10 mouse cellular contexts compared by ENCODE assay signal in the genomic region with DNA sequence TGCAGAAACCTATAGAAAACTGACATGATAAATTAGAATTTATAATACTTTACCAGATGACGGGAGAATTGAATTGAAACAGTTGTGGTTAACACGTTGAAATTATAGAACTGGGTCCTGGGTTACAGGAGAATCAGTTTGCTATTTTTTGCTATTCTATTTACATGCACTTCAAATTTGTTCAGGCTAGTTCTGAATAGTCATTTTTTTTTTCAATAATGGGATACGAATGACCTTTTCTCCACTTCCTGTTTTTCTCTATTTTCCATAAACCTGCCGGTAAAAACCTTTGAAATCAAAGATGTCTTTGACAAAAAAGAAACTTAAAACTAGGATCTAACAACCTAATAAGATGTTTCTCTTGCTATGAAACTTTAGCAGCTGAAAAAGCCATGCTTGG. TPM values are rescaled to one million over a fixed set of nuclear protein-coding genes. Genes with fewer than 3 reads are reported as not detected.
DNase-seq lines count a peak whose midpoint lies in the region; ATAC-seq and TF ChIP-seq lines count a peak whose summit lies in the region.
"Had no signal": no experiment of that assay in that cellular context is flagged by ENCODE, and none has a peak within 500 bp of the region (broad histone marks: within the 10 kb centered on the region; RNA-seq: fewer than 3 reads in every experiment).

No protein-coding gene starts in this region.

- no peak for DNase-seq in heart, postnatal 0 days (ENCODE audit: low spot score)
- no peak for DNase-seq in heart, adult 18-20 months
- DNase-seq in CH12.LX (ENCODE audit: extremely low read depth) (no peak), MEL (ENCODE audit: low read depth, low spot score) (no peak)
- DNase-seq in testis, postnatal 10 days (ENCODE audit: low spot score): no peak
- DNase-seq in ovary, postnatal 14 days (ENCODE audit: low spot score): no peak
- DNase-seq: cerebellum, adult 9-11 months had no signal

- H3K27me3 ChIP-seq in heart, postnatal 0 days (ENCODE audit: control insufficient read depth, insufficient read depth, low read length): no peaks in the 10 kb centered on the region
- H3K27me3 ChIP-seq in CH12.LX (replicated peaks) (no peaks in the 10 kb centered on the region), MEL (ENCODE audit: control insufficient read depth in 1 of 2, insufficient read depth in 2 of 2, low read length in 2 of 2) (no peaks in the 10 kb centered on the region)
- H3K27me3 ChIP-seq in liver, embryonic 12.5 days (replicated peaks): no peaks in the 10 kb centered on the region

- TF ChIP-seq POLR2A in CH12.LX (IDR thresholded peaks at IDR 0.05; ENCODE audit: low read depth, low read length) (no peak), MEL (IDR thresholded peaks at IDR 0.05; ENCODE audit: control insufficient read depth in 1 of 2, insufficient read depth in 1 of 2, low read depth in 1 of 2, low read length in 2 of 2, poor library complexity in 1 of 2) (no peak)

- in situ Hi-C loops in CH12.LX (cut with MboI; ENCODE audit: low pct_ligation_motif_present, low pct_unique_long_range_greater_than_20kb, low sequenced_read_pairs): no loop called here

- peaks cover 14% of the 10 kb centered on the region for H3K4me1 ChIP-seq in heart, postnatal 0 days (ENCODE audit: control insufficient read depth, insufficient read depth)
- peaks cover 4 to 27% of the 10 kb centered on the region in 2 experiments; a peak in 2 of 4 replicates for H3K4me1 ChIP-seq in CH12.LX (ENCODE audit: control insufficient read depth in 1 of 2, insufficient read depth in 2 of 2)
- H3K4me1 ChIP-seq in MEL (ENCODE audit: control insufficient read depth in 1 of 2, insufficient read depth in 2 of 2, low read length in 2 of 2): peaks cover 22 to 28% of the 10 kb centered on the region in 2 experiments
- peaks cover 88% of the 10 kb centered on the region for H3K4me1 ChIP-seq in liver, embryonic 12.5 days

- WGBS in heart, postnatal 0 days: 57% methylated on average over 4 of the region's 4 CpGs
- WGBS in liver, embryonic 12.5 days (ENCODE audit: insufficient replicate concordance): 41% methylated on average over 4 of the region's 4 CpGs

- dilution Hi-C loops in CH12.LX (cut with MboI; ENCODE audit: extremely low pct_ligation_motif_present, extremely low pct_unique_long_range_greater_than_20kb, low sequenced_read_pairs): no loop called here

- H3K9me3 ChIP-seq in heart, postnatal 0 days (replicated peaks; ENCODE audit: control insufficient read depth, low read length): no peaks in the 10 kb centered on the region
- H3K9me3 ChIP-seq in CH12.LX (replicated peaks; ENCODE audit: low read length): no peaks in the 10 kb centered on the region
- H3K9me3 ChIP-seq in MEL (replicated peaks; ENCODE audit: insufficient read depth, low read length): no peaks in the 10 kb centered on the region
- H3K9me3 ChIP-seq in liver, embryonic 12.5 days (replicated peaks): no peaks in the 10 kb centered on the region

- H3K27ac ChIP-seq in heart, postnatal 0 days (ENCODE audit: low read depth): peak overlapping the region; percentile 79
- H3K27ac ChIP-seq in CH12.LX (ENCODE audit: insufficient read depth, low read depth) (no peak overlapping the region), MEL (ENCODE audit: control insufficient read depth, low read depth, low read length) (peak overlapping the region; percentile 87)
- H3K27ac ChIP-seq in liver, embryonic 12.5 days: peak overlapping the region; percentile 97
- H3K27ac ChIP-seq: hindbrain, embryonic 14.5 days; layer of hippocampus, adult 2 months had no signal

- no peak for TF ChIP-seq CTCF in heart, postnatal 0 days (IDR thresholded peaks at IDR 0.05; ENCODE audit: low read depth)
- no peak for TF ChIP-seq CTCF in CH12.LX (conservative IDR thresholded peaks at IDR 0.05 in 1 of 2, IDR thresholded peaks at IDR 0.05 in 1 of 2; ENCODE audit: low read depth in 2 of 2, low read length in 2 of 2)
- TF ChIP-seq CTCF in MEL (IDR thresholded peaks at IDR 0.05 in 2 of 3, conservative IDR thresholded peaks at IDR 0.05 in 1 of 3; ENCODE audit: control insufficient read depth in 1 of 3, insufficient read depth in 1 of 3, low read depth in 2 of 3, low read length in 3 of 3, poor library complexity in 1 of 3, severe bottlenecking in 1 of 3): no peak

- H3K79me2 ChIP-seq in CH12.LX (replicated peaks; ENCODE audit: control insufficient read depth, extremely low read depth, insufficient read depth, poor library complexity, severe bottlenecking) (no peaks in the 10 kb centered on the region), MEL (ENCODE audit: control insufficient read depth, insufficient read depth, low read length, poor library complexity) (peaks cover 61% of the 10 kb centered on the region)

- TF ChIP-seq EP300 in heart, postnatal 0 days (IDR thresholded peaks at IDR 0.05; ENCODE audit: low read depth): no peak
- TF ChIP-seq EP300 in CH12.LX (IDR thresholded peaks at IDR 0.05; ENCODE audit: low read length) (no peak; the same call in 1 of the 2 replicates), MEL (IDR thresholded peaks at IDR 0.05; ENCODE audit: low read depth in 1 of 2, low read length in 2 of 2) (peak in 1 of 2 experiments; percentile 54; a peak in 2 of 4 replicates)

- TF ChIP-seq RAD21 in CH12.LX (IDR thresholded peaks at IDR 0.05; ENCODE audit: low read depth, low read length) (no peak), MEL (IDR thresholded peaks at IDR 0.05; ENCODE audit: low read depth, low read length) (no peak)

- no peaks in the 10 kb centered on the region for H3K36me3 ChIP-seq in heart, postnatal 0 days (replicated peaks; ENCODE audit: control insufficient read depth, insufficient read depth, low read length)
- no peaks in the 10 kb centered on the region for H3K36me3 ChIP-seq in CH12.LX (replicated peaks in 1 of 2; ENCODE audit: control insufficient read depth in 1 of 2, insufficient read depth in 1 of 2, low read length in 1 of 2)
- H3K36me3 ChIP-seq in MEL (ENCODE audit: control insufficient read depth in 1 of 2, insufficient read depth in 2 of 2, low read length in 2 of 2): peaks cover 5 to 38% of the 10 kb centered on the region in 2 experiments
- peaks cover 32% of the 10 kb centered on the region for H3K36me3 ChIP-seq in liver, embryonic 12.5 days

- H3K4me3 ChIP-seq in heart, postnatal 0 days (ENCODE audit: low read depth, low read length): peak overlapping the region; percentile 28
- no peak overlapping the region for H3K4me3 ChIP-seq in CH12.LX (replicated peaks in 1 of 3; ENCODE audit: low read depth in 2 of 3, low read length in 2 of 3, poor library complexity in 1 of 3)
- H3K4me3 ChIP-seq in MEL (ENCODE audit: control insufficient read depth in 1 of 2, insufficient read depth in 1 of 2, low read depth in 2 of 2, low read length in 2 of 2): peak overlapping the region; percentile 59 to 64
- peak overlapping the region; percentile 62 for H3K4me3 ChIP-seq in liver, embryonic 12.5 days
- H3K4me3 ChIP-seq: layer of hippocampus, adult 2 months had no signal

- ATAC-seq in heart, postnatal 0 days (ENCODE audit: insufficient read depth, low read depth): no peak
- ATAC-seq in liver, embryonic 12.5 days: no peak

- peak overlapping the region; percentile 22 for H3K4me2 ChIP-seq in heart, postnatal 0 days (ENCODE audit: low read depth, low read length)
- H3K4me2 ChIP-seq in CH12.LX (ENCODE audit: insufficient read depth, low read depth, poor library complexity, severe bottlenecking): peak overlapping the region; percentile 48
- H3K4me2 ChIP-seq in liver, embryonic 12.5 days: peak overlapping the region; percentile 65
- H3K4me2 ChIP-seq: hindbrain, embryonic 14.5 days had no signal

- H3K9ac ChIP-seq in heart, postnatal 0 days (replicated peaks; ENCODE audit: low read depth, low read length): no peak overlapping the region
- H3K9ac ChIP-seq in CH12.LX (ENCODE audit: insufficient read depth, low read depth): peak overlapping the region; percentile 31; the same call in 1 of the 2 replicates
- peak overlapping the region; percentile 74 for H3K9ac ChIP-seq in MEL (ENCODE audit: control insufficient read depth, low read depth, low read length, poor library complexity, severe bottlenecking)
- H3K9ac ChIP-seq in liver, embryonic 12.5 days: peak overlapping the region; percentile 78
- H3K9ac ChIP-seq: hindbrain, embryonic 14.5 days had no signal

TF ChIP-seq in CH12.LX, 34 proteins besides CTCF, POLR2A, EP300 and RAD21:
- TF ChIP-seq ZNF384 (IDR thresholded peaks at IDR 0.05; ENCODE audit: low read depth, low read length): peak; percentile 69
- TF ChIP-seq CHD1 (IDR thresholded peaks at IDR 0.05; ENCODE audit: low read depth, low read length): no peak
- no peak for TF ChIP-seq ZC3H11A (IDR thresholded peaks at IDR 0.05; ENCODE audit: low read depth, low read length)

TF ChIP-seq in MEL, 35 proteins besides CTCF, POLR2A, EP300 and RAD21 (continues in another document):
- no peak for TF ChIP-seq ZMIZ1 (IDR thresholded peaks at IDR 0.05; ENCODE audit: low read depth, low read length)
- TF ChIP-seq TCF12 (IDR thresholded peaks at IDR 0.05; ENCODE audit: low read depth, low read length): no peak
- 0 out of 2 replicates have a peak, but pooled peaks have one; percentile 14 for TF ChIP-seq HCFC1 (IDR thresholded peaks at IDR 0.05; ENCODE audit: low read depth, low read length)
- no peak for TF ChIP-seq MXI1 (IDR thresholded peaks at IDR 0.05; ENCODE audit: low read depth, low read length)
- no peak for TF ChIP-seq MAZ (IDR thresholded peaks at IDR 0.05; ENCODE audit: low read depth, low read length)
- no peak for TF ChIP-seq NRF1 (IDR thresholded peaks at IDR 0.05; ENCODE audit: insufficient read depth, low read depth, low read length, poor library complexity, severe bottlenecking)
- no peak for TF ChIP-seq POLR2AphosphoS2 (IDR thresholded peaks at IDR 0.05; ENCODE audit: low read length)
- peak; percentile 60; the same call in 1 of the 2 replicates for TF ChIP-seq ZNF384 (IDR thresholded peaks at IDR 0.05; ENCODE audit: low read depth, low read length)
- TF ChIP-seq KAT2A (conservative IDR thresholded peaks at IDR 0.05; ENCODE audit: low read depth, low read length): no peak
- no peak for TF ChIP-seq UBTF (IDR thresholded peaks at IDR 0.05; ENCODE audit: borderline replicate concordance, insufficient read depth, low read depth, low read length)
- no peak; the same call in 1 of the 2 replicates for TF ChIP-seq RCOR1 (IDR thresholded peaks at IDR 0.05; ENCODE audit: low read depth, low read length)

RNA-seq across cellular contexts. Expression of a gene that starts 0.7 kb away (rescaled TPM):
- total RNA-seq in heart, postnatal 0 days (2014; rRNA removed; ENCODE audit: low replicate concordance): 9.8 and 10.1 TPM in 2 replicates
- polyA plus RNA-seq in heart, postnatal 0 days (2015; fragmentation: Nextera tagmentation; extraction: Ambion mirVana): 1.9 and 2.1 TPM in 2 replicates
- total RNA-seq in heart, adult 18-20 months (2021): 10 to 100 TPM in 1 of 2 experiments, 1 to 10 TPM in 1; 7.5 to 10.2 TPM
- total RNA-seq in CH12.LX (2012; rRNA removed) (9.3 and 10.0 TPM in 2 replicates), CH12.LX (2014; rRNA removed) (5.3 and 5.6 TPM in 2 replicates), MEL (2012; rRNA removed) (21.7 and 29.3 TPM in 2 replicates)
- polyA plus RNA-seq in CH12.LX (2012; ENCODE audit: insufficient read length, low read depth) (11.1 and 12.1 TPM in 2 replicates), MEL (2012; ENCODE audit: insufficient read depth in 1 of 2, insufficient read length in 2 of 2, low read depth in 1 of 2, low replicate concordance in 2 of 2, missing spikeins in 1 of 2) (10 to 100 TPM; 25.5 to 34.9 TPM)
- polyA plus RNA-seq in liver, embryonic 12.5 days (2016; fragmentation: Nextera tagmentation; extraction: Ambion mirVana): 3.8 and 4.5 TPM in 2 replicates

Comparison
In these comparisons a context has a peak if more than half of its experiments do, and no peak if none do; other contexts are left out.
1. H3K4me3 ChIP-seq: peak in heart, postnatal 0 days (single experiment), MEL (2 of 2) and liver, embryonic 12.5 days (single experiment); none in CH12.LX (0 of 3).
2. Peak in every context shown above with its lines, with median percentiles within 50 percentile points of each other: H3K4me2 ChIP-seq.